Mouse (Mus musculus) layer of hippocampus, postnatal 25 days (tissue): ENCODE measurements at regions not wholly inside any gene's neighbourhood (a gene's known extent, or its start where the extent isn't known, plus 50 kb on each side); places are given as distances from the start of the nearest gene placed in this dataset.

ENCODE experiments used
- DNase-seq, 2 experiments: peaks; one replicate each; pipeline ENCODE4 v3.0.0; 2022; ENCODE audit warnings: mixed read lengths in 2 of 2, low spot score in 1 of 2; ENCODE audit errors: extremely low spot score in 1 of 2

- DNase-seq: no peak
These were observed 80.7 kb downstream of the Gm7361 start for GRCm38 (mm10) chr5:26338191-26338590.

GRCm38 (mm10) chr5:26339266-26339665 lies 81.8 kb downstream of the Gm7361 start:
- no peak for DNase-seq

- no peak for DNase-seq
These were observed 97.7 kb downstream of the Gm7361 start for GRCm38 (mm10) chr5:26355156-26355555.

GRCm38 (mm10) chr5:26359082-26359481 lies 101.6 kb downstream of the Gm7361 start:
- DNase-seq: no peak

GRCm38 (mm10) chr5:26374175-26374984 lies 116.9 kb downstream of the Gm7361 start:
- DNase-seq: no peak

GRCm38 (mm10) chr5:26407088-26407672 lies 149.7 kb downstream of the Gm7361 start:
- DNase-seq: no peak

GRCm38 (mm10) chr5:26413185-26413584 lies 155.7 kb downstream of the Gm7361 start:
- no peak for DNase-seq

GRCm38 (mm10) chr5:26444331-26445200 lies 187.1 kb downstream of the Gm7361 start:
- DNase-seq: no peak

- DNase-seq: no peak
These were observed 193.8 kb downstream of the Gm7361 start for GRCm38 (mm10) chr5:26451306-26451705.

GRCm38 (mm10) chr5:26457627-26458026 lies 200.1 kb downstream of the Gm7361 start:
- no peak for DNase-seq

GRCm38 (mm10) chr5:26466666-26467065 lies 209.2 kb downstream of the Gm7361 start:
- DNase-seq: no peak

GRCm38 (mm10) chr5:26485726-26486125 lies 228.2 kb downstream of the Gm7361 start:
- DNase-seq: no peak

GRCm38 (mm10) chr5:26494003-26494402 lies 236.5 kb downstream of the Gm7361 start:
- no peak for DNase-seq

- DNase-seq: no peak
These were observed 240.3 kb downstream of the Gm7361 start for GRCm38 (mm10) chr5:26497641-26498430.

- no peak for DNase-seq
These were observed 252.2 kb downstream of the Gm7361 start for GRCm38 (mm10) chr5:26509525-26510168.

GRCm38 (mm10) chr5:26513039-26513955 lies 255.8 kb downstream of the Gm7361 start:
- DNase-seq: no peak

GRCm38 (mm10) chr5:26535556-26535955 lies 278.1 kb downstream of the Gm7361 start:
- DNase-seq: peak in 1 of 2 experiments; percentile 11

GRCm38 (mm10) chr5:26563291-26563690 lies 253.7 kb upstream of the Dpp6 start:
- no peak for DNase-seq

- no peak for DNase-seq
These were observed 252.9 kb upstream of the Dpp6 start for GRCm38 (mm10) chr5:26564056-26564455.
